Mouse (Mus musculus): Measurements from ENCODE around the gene Bmpr1a.

- TF ChIP-seq FLI1 (IDR thresholded peaks at IDR 0.05; ENCODE audit: low read length) (no peak), GATA1 (IDR thresholded peaks at IDR 0.05; ENCODE audit: borderline replicate concordance, low read length) (no peak)
Observed at GRCm38 (mm10) chr14:34504377-34504776, 1.2 kb upstream of the Bmpr1a start.
